Mouse (Mus musculus) retina, embryonic 14.5 days (tissue): ENCODE measurements around the gene Atg10.

Experiments
- DNase-seq: peaks from one replicate; pipeline ENCODE4 v3.0.0-alpha.2; 2015; ENCODE audit warnings: low spot score

Gene Atg10

GRCm38 (mm10) chr13:91175347-91175746 lies 48.4 kb downstream of the Atg10 start:
- no peak for DNase-seq

DNA sequence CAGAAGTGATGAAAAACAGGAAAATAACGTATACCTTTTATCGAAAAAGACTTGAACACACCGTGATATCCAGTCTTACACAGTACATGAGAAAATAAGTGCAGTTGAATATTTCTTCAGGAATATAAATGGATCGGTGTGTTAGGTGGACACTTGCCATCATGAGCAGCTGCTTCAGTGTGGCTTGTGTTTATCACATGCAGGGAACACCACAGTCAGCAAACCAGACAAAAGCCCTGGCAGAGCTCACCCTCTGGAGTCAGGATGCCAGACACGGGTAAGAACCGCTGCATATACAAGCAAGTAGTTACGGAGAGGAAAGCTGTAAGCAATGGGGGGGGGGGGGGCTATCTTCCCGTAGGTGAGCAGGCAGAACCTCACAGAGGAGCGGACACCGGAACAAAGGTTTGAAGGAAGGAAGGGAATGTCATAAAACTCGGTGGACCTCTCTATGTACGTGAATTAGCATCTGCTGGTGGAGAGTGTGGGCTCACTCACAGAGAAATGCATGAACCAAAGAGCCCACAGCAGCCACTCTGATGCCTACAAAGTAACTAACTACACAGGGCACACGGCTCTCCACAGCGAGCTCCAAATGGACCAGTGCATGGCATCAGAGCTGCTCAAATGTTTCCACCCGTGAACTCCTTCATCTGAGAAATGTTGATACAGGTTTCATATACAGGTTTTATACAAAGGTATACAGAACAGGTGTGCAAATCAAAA lies 51.8 kb downstream of the Atg10 start:
- DNase-seq = no peak

- DNase-seq = no peak
Measured at GRCm38 (mm10) chr13:91171205-91171604, 52.6 kb downstream of the Atg10 start.

- DNase-seq = no peak
Measured at GRCm38 (mm10) chr13:91169529-91170319, 54.0 kb downstream of the Atg10 start.

GRCm38 (mm10) chr13:91168486-91168885 lies 55.3 kb downstream of the Atg10 start:
- DNase-seq = no peak

DNA sequence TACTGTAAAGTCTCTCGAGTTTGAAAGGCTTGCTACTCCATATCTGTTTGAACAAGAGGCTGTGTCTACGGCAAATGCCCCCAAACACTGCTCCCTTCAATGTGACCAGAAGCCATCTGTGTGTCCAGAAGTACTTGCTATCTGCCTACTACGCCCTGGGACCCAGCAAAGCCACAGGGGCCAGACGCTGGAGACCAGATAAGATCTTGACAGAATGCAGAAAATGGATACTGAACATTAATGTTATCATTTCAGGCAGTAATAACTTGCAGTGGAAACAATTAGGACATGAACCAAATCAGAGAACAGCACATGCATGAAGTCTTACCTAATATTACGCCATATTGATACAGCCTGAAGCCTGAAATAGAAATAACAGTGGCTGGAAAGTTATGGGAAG lies 56.2 kb downstream of the Atg10 start:
- DNase-seq = no peak

DNA sequence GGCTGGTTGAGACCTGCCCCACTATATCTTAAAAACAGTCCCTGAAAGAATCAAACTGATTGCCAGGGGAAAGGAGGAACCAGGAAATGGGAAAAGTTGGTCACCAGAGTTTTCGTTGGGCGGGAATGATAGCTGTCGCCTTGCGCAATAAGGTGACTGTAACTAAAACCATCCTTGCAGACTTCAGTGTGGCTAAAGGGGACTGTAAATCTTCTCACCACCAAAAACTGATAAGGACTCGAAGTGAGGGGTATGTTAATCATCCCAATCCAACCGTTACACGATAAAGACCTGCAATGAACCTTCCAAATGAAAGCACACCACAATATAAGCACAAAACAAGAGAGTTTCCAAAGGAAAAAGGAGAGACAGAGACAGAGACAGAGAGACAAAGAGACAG lies 57.5 kb downstream of the Atg10 start:
- DNase-seq = no peak

- no peak for DNase-seq
Measured at GRCm38 (mm10) chr13:91165200-91165599, 58.6 kb downstream of the Atg10 start.

DNA sequence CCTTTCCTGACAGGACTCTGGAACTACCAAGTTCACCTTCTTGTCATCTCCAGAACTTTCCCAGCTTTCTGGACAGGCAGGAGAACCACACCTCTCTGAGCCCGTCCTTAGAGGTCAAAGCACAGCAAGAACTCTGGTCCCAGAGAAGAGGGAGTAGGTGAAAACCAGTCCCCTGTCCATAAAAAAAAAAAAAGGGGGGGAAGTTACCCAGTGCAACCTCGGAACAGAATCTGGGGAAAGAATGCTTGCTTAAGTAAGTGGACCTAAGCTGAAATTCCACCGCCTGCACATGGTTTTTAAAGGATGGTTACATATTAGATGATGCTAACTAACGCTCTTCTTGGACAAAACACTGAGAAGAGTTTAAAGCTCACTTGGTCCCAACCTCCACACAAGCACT lies 60.5 kb downstream of the Atg10 start:
- no peak for DNase-seq

DNA sequence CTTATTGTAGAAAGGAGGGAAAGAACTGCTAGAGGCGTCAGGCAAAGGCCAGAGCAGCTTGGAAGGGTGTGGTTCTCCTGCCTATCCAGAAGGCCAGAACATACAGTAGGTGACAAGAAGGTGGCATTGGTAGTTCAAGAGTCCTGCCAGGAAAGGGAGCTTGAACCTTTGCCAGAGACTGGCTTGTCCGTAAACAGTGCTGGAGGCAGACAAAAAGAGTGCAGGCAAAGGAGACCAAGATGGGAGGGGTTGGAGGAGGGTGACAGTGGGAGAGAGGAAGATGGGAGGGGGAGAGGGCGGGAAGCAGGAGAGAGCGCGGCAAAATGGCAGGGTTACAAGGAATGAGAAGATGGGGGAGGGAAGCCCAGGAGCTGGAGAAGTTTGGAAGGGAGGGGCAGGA lies 61.3 kb downstream of the Atg10 start:
- no peak for DNase-seq

DNA sequence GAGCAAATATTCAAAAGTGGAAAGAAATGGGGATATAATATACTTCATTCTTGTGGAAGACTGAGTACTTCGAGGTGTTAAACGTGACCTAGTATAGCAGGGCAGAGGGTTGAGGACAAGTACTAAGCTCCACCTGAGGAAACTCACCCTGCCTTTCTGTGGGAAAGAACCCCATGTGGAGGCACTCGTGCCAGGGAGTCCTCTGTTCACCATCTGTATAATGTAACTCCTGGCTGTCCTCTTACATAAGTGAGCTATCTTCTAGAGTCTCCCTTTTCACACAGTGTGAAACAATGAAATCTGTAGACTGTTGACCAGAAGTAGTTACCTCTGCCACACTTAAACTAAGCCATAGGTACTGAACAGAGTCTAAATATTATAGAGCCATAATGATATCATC lies 63.2 kb downstream of the Atg10 start:
- DNase-seq = no peak

- DNase-seq = no peak
Measured at GRCm38 (mm10) chr13:91159881-91160280, 63.9 kb downstream of the Atg10 start.

GRCm38 (mm10) chr13:91157941-91158340 lies 65.8 kb downstream of the Atg10 start:
- DNase-seq = no peak

GRCm38 (mm10) chr13:91157429-91157828 lies 66.3 kb downstream of the Atg10 start:
- no peak for DNase-seq

DNA sequence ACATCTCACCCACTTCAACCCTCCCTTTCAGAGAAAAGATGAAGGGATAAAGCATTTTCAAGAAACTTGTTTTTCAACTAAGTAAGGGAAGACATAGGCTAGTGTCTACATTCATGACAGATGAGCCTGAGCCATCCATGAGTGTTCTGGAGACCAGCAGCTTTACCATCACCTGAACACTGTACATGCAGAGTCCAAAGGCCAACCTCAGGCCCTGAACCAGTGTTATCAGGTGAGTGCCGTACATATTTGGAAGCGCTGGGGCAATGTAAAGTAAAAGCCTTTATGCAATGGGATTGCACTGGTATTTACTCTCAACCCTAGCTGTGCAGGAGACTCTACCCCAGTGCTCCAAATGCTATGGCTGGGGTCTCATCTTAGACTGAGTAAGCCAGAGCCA lies 66.8 kb downstream of the Atg10 start:
- DNase-seq = no peak

DNA sequence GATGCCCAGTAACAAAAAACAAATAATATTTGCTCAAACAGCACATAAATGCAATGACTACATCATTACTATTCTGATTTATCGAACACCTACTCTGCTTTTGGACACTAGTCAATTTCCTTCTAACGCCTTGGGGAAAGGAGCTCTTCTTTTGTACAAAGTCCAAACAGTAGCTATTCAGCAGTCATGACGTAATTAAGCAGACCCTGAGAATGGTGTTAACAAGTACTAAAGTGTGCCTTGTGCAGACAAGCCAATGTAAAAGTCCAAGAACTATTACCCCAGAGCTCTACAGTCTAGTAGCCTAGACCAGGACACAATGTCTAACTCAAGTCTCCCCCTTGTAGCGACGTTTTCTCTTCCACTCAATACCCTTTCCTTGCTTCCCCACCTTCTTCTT lies 67.5 kb downstream of the Atg10 start:
- no peak for DNase-seq

DNA sequence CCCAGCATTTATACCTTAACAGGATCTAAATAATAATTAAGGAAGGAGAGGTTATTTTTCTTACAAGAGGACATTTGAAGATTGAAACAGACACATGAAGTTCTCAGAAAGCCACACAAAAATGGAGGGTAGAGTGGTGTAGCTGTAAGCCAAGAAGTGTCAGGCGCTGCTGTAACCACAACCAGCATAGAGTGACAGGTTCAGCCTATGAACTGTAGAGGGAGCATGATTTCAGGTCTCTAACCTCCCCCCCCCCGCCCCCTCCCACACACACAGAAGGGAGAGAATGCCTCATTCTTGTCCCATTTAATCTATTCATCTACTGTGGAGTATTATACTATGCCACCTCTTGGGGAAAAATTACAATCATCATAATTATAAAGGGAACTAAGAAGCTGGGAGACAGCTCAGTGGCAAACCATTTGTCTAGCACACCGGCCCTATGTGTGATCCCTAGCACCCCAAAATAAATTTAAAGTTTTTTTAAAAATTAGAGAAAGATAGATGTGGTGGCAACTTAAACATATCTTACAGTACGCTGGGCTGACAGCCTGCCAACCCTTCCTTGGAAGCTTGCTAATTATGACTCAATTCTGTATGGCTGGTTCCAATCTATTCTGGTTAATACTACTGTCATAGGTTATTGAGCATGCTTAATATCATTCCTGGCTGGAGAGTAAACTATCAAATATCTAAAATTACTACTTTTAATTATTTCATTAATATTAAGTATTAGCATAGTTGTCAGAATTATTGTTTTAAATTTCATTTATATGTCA lies 68.2 kb downstream of the Atg10 start:
- DNase-seq = no peak

DNA sequence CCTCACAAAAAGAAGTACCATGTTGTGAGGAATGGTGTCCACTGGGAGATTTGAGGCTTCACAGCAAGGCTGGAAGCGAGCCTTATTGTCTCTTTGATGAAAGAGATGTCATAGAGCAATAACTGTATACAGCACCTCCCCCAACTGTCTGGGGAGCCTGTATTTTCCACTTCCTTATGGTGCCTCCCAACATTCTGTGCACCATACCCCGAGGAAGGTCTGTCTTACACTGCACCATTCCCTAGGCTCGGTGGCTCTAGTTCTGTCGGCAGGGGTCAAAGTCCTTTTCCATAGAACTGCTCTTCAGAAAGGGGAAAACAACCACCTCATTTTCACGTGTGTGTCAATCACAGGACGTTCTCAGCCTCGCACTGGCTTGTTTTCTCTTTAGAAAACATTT lies 69.1 kb downstream of the Atg10 start:
- DNase-seq = no peak

DNA sequence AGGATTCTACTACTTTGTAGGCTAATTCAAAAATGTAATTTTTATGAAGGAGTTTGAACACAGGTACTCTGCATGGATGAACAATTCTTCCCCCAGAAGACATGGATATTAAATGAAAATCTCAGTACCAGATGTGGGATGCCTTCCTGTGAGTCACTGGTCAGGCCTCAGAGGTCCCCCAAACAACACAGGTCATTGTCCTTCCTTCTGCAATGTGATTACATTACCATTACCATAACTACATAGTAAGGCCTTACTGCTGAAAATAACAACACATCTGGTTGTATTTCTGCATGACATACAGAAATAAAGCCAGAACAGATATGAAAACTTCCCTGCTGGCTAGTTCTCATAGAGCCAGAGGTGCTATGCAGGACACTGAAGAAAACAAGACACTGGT lies 87.4 kb downstream of the Atg10 start:
- DNase-seq = no peak

DNA sequence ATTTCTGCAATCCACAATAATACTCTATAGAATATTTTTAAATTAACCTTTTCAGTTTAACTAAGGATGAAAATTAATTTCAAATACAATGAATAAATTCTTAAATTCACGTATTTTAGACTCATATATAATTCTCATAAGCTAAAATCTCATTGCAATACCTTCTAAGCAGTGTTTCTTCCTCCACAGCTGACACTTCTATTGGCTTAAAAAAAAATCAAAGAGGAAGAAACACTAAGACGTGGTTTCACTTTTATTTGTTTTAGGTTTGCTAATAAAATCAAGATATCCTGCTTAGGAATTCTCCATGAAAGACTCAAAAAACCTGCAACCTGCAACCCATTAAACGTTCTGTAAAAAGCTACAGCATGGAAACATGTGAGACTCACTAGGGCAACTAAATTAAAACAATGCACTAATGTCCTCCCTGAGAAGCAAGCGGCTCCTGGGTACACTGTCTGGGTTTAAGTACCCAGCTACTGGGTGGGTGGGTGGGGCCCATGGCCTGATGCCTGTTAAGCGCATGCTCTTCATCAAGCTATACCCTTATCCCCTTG lies 90.4 kb downstream of the Atg10 start:
- no peak for DNase-seq

DNA sequence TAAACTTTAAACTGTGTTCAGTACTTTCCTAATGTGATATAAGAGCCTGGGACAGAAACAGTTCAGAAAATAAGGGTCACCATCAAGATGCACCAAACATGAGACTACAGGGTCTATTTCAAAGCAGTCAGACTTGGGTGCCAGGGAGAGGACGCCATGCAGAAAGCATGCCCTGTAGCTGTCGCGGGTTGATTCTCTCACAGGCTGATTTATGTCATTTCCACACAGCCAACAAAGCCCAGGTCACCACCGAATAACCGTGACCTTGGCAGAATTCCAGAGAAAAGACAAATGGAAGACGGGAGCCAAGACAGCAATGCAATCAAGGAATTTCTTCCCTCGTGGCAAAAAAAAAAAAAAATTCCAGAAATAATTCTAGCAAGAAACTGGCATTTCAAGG lies 94.7 kb downstream of the Atg10 start:
- DNase-seq = no peak

DNA sequence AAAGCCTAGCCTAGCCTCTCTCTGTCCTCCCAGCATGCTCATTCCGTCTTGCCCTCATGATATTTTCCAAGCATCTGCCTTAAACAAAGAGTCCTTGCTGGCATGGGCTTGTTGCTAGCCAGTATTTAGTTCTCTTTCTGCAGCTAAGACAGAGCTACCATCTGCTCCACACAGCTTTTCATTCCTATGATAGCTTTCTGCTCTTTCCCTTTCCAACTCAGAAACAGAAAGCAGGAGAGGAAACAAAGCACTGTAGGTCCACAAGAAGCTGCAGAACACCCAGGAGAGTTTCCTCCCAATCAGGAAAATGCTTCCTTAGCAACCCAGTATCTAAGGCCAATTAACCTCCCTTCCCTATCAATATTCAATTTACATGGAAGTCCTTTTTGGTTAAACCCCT lies 95.2 kb downstream of the Atg10 start:
- DNase-seq = no peak

- DNase-seq = no peak
Measured at GRCm38 (mm10) chr13:91118156-91118555, 105.6 kb downstream of the Atg10 start.
